Mouse (Mus musculus): ENCODE data around the gene Vash1. TPM values are rescaled to one million over a fixed set of nuclear protein-coding genes. Genes with fewer than 3 reads are reported as not detected.

The Vash1 gene
- total RNA-seq, 2 experiments from 2014 or later: not detected

DNA sequence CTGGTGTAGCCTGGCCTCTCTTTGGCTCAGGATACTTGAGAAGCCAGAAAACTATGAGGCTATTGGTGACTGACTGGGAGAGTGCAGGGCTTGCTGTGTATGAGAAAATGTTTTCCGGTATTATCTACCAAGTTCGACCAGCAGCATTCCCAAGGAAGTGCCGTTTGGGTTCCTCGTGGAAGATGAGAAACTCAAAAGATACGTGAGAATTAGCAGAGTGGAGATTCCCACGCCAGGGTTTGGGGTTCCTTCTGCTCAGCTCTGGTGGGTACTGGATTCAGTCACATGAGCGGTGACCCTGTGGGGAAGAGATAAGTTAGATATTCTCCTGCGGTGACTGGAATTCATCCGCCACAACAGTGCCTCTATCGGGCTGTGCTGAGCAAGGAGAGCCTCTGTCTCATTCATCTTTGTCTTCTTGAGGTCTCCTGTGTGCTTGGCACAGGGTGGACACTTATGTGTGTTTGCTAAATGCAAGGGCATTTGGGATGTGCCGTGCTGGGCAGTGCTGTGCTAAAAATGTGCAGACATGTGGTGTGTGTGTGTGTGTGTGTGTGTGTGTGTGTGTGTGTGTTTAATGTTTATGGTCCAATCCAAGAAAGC, 2.2 kb downstream of the Vash1 start:
- no peak for ATAC-seq (replicated peaks; ENCODE audit: low FRiP score, poor library complexity, severe bottlenecking)

DNA sequence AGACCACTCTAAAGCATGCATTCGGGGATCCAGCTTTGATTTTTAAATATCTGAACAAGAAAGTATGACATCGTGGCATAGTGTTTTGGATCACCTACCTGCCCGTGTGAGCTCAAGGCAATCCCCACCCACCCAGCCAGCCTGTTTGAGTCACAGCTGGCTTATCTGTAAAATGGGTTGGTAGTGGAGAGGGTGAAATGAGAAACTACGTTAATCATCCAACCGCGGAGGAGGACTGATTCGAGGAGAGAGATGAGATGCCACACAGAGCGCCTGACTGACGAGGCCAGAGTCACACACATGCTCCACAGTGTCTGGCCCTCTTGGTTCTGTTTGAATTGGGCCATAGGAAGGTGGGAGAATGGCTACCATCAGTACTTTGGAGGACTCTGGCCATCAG, 3.1 kb downstream of the Vash1 start:
- ATAC-seq (replicated peaks; ENCODE audit: low FRiP score, poor library complexity, severe bottlenecking): no peak

DNA sequence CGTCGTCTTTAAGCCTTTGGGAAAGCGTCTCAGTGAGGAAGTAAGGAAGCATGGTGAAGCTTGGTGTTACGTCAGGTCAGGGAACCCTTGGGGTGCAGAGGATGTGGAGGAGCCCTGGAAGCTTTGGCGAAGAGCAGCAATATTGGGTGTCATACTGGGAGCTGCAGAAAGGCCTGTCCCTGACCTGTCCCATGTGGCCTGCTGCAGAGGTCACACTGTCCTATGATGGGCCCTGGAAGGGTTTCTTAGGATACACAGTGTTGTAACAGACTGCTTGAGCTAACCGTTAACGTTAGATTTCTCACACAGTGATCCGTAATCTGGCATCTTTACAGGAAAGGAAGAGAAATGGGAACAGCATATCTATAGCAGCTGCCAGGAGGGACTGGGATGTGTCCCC, 3.7 kb downstream of the Vash1 start:
- no peak for ATAC-seq (replicated peaks; ENCODE audit: low FRiP score, poor library complexity, severe bottlenecking)

DNA sequence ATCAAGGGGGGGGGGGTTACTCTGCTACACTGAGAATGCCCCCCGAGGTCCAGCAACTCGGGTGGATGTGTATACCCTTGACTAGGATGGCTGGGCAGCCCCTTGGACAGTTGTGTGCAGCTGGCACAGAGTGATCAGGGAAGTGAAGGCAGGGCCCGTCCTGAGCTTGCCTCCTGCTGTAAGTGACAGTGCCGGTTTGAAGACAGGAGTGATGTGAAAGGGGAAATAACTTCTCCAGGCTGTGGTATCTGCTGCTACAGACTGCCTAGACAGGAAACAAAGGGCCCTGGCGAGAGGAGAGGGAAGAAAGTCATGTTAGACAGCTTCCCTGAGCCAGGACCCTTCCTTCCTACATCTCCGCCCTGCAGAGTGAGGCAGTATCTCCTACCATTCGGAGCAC, 5.2 kb downstream of the Vash1 start:
- no peak for ATAC-seq (replicated peaks; ENCODE audit: low FRiP score, poor library complexity, severe bottlenecking)

DNA sequence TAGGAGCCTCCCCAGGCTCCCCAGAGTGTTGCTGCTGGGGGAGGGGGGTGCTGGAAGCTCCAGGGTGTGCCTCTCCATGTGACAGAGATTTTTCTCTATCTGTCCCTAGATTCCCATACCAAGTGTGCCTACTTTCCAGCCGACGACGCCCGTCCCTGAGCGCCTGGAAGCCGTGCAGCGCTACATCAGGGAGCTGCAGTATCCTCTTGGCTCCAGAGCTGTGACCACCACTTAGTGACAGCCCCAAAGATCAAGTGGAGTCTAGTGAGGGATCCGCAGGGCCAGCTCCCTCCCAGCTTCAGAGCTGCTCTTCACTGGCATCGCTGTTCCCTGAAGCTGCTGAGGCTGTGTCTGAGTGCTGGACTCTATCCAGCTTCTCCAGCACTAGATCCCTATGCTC, 6.8 kb downstream of the Vash1 start:
- no peak for ATAC-seq (replicated peaks; ENCODE audit: low FRiP score, poor library complexity, severe bottlenecking)

- ATAC-seq (replicated peaks; ENCODE audit: low FRiP score, poor library complexity, severe bottlenecking): no peak
Measured at GRCm38 (mm10) chr12:86686551-86687330, 8.2 kb downstream of the Vash1 start.

- no peak for ATAC-seq (replicated peaks; ENCODE audit: low FRiP score, poor library complexity, severe bottlenecking)
Measured at GRCm38 (mm10) chr12:86687445-86687955, 9.0 kb downstream of the Vash1 start.

- no peak for ATAC-seq (replicated peaks; ENCODE audit: low FRiP score, poor library complexity, severe bottlenecking)
Measured at GRCm38 (mm10) chr12:86687971-86688573, 9.6 kb downstream of the Vash1 start.

DNA sequence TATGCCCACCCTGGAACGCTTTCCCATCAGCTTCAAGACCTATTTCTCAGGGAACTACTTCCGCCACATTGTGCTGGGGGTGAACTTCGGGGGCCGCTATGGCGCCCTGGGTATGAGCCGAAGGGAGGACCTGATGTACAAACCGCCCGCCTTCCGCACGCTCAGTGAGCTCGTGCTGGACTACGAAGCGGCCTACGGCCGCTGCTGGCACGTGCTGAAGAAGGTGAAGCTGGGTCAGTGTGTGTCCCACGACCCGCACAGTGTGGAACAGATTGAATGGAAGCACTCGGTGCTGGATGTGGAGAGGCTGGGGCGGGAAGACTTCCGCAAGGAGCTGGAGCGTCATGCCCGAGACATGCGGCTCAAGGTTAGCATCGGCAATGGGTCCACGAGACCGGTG, 10.4 kb downstream of the Vash1 start:
- no peak for ATAC-seq (replicated peaks; ENCODE audit: low FRiP score, poor library complexity, severe bottlenecking)

GRCm38 (mm10) chr12:86690700-86691485, 12.4 kb downstream of the Vash1 start:
- ATAC-seq (replicated peaks; ENCODE audit: low FRiP score, poor library complexity, severe bottlenecking): no peak

DNA sequence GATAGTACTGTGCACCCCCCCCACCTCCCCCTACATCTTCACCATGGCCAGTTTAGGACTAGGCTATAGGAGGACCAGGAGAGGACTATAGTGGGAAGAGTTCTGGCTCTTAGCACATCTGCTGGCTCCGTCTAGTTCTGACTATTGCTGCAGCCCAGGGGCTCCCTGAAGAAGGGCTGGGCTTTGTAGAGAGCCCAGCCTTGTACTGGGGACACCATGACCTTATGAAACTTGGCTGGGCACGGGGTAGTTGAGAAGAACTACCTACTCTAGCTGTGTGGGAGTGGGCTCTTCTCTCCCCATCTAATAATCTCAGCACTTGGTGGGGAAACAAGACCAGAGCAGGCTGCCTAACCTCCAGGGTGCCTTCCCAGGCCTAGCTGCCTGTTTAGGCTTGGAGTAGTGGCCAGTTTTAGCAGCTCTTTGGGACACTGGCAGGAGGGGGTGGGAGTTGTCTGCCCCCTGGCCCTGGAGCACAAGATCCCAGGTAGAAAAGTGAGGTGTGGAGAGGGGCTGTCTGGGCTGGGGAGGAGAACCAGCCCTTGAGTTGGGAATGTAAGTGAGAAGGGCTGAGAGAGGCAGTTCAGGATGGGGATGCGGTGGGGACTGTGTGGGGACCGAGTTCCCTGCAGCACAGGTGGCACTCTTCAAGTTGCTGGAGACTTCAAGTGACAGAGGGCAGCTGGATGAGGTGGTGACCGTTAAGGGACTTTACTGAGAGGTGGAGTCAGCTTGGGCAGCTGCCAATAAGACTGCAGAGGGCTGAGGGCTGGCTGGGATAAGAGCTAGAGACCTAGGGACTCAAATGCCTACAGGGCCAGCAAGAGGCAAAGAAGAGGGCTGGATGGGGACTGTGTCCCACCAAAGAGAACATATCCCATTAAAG, 14.2 kb downstream of the Vash1 start:
- no peak for ATAC-seq (replicated peaks; ENCODE audit: low FRiP score, poor library complexity, severe bottlenecking)

DNA sequence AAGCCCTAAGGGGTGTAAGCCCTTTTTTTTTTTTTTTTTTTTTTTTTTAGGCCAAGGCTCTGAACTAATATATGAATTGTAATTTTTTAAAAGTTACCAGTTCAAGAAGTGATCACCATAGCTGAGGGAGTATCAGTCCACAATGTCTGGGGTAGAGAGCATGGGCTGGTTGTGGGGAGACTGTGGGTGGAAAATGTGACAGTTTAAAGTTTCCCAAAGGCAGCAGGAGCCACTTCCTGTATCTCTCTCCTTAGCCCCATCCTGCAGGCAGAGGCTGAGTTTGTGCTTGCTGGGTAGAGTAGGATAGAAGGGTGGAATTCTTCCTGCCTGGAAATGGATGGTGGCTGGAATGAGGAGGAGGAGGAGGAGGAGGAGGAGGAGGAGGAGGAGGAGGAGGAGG, 14.9 kb downstream of the Vash1 start:
- ATAC-seq (replicated peaks; ENCODE audit: low FRiP score, poor library complexity, severe bottlenecking): no peak

GRCm38 (mm10) chr12:86694441-86694840, 15.9 kb downstream of the Vash1 start:
- ATAC-seq (replicated peaks; ENCODE audit: low FRiP score, poor library complexity, severe bottlenecking): no peak

GRCm38 (mm10) chr12:86697996-86698395, 19.5 kb downstream of the Vash1 start:
- ATAC-seq (replicated peaks; ENCODE audit: low FRiP score, poor library complexity, severe bottlenecking): no peak

DNA sequence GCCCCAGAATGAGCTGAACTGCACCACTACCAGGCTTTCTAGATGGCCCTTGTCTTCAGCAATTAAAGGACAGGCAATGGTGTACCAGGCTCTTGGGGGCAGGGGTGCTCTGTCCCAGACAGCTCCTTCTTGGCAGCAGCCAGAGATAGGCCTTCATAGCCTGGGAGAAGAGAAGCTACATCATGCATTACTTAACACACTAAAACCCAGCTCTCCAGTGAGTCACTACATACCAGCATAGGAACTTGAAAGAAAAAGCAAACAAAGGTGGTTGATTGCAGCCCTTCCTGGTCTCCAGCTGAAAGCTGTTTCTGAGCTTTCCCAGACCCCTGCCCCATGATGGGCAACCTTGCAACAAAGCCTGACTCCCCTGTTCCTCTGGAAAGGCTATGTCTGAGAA, 20.0 kb downstream of the Vash1 start:
- no peak for ATAC-seq (replicated peaks; ENCODE audit: low FRiP score, poor library complexity, severe bottlenecking)

- no peak for ATAC-seq (replicated peaks; ENCODE audit: low FRiP score, poor library complexity, severe bottlenecking)
Measured at GRCm38 (mm10) chr12:86699965-86700926, 21.7 kb downstream of the Vash1 start.

DNA sequence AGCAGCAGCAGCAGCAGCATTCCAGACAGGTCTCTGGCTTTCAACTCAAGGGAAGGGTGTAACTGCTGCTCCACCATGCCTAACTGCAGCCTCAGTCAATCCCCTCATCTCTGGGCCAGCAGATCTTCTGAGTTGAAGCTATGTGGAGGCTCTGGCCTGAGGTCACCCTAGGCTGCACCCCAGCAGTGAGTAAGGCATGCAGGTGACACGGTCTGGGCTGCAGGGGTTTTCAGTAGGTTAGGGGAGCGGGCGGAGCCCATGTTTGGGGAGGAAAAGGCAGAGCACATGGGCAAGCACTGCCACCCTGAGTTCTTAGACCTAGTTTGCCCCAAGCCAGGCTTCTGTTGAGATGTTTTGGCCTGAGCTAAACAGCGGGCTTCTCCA, 22.4 kb downstream of the Vash1 start:
- ATAC-seq (replicated peaks; ENCODE audit: low FRiP score, poor library complexity, severe bottlenecking): no peak

DNA sequence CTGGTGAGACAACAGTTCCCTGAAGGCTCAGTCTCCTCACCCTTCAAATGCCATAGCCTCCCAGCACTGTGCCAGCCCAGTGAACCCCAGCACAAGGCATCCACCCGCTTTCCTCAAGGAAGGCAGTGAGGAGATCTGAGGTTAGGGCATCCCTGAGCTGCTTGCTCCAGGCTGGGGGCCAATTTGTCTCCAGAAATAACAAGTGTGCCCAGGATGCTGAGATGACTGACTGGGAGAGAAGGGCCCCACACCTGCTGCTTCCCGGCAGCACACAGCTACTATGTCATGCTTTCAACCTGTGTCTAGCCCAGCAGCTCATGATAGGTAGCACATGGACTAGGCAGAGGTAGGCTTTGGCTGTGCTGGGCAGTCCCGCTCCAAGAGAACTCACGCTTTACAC, 23.0 kb downstream of the Vash1 start:
- ATAC-seq (replicated peaks; ENCODE audit: low FRiP score, poor library complexity, severe bottlenecking): no peak

Measured in erythroblast, adult 5-6 weeks (primary cell).